Mouse (Mus musculus): Measurements from ENCODE around the gene Cdv3. TPM values are rescaled to one million over a fixed set of nuclear protein-coding genes. Genes with fewer than 3 reads are reported as not detected.

The Cdv3 gene
- 294 and 445 TPM in 2 replicates for polyA plus RNA-seq (2012)

DNA sequence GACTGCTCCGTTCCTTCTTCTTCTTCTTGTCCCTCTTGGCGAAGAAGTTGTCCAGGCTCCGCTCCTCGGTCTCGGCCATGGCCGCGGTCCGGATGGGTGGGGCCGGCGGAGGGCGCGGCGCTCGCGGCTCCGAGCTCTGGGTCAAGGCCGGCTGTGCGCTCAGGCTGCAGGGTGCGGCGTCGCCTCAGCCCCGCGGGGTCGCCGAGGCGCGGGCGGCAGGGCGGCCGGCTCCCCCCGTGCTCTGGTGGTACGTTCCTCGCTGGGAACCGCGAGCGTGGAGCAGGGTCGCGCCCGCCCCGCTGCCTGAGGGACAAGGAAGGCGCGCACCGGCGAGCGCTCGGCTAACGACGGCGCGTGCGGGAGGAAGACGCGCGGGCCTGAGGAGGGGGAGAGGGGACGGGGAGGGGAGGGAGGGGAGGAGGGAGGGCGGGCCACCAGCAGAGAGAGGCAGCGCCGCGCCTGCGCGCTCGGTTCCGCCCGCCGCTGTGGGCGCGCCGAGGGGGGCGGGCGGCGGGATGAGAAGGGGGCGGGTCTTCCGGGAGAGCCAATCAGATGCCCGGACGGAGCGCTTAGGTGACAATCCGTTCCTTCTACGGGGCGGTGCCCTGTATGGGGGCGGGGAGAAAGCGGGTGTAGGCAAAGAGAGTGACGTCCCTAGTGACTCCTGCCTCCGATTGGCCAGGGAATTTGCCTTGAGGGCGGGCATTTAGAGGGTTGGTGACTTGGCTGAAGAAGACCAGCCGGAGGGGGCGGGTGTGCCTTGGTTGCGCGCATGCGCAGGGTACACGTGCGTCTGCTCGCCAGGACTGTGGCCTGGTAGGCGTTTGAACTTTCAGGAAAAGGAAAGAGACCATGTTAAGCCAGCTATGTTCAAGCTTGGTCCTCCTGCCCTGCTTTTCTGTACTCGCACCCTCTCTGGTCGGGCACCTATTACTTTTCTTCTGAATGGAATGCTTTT lies at the start of gene Cdv3:
Gene Cdv3, minus strand, starts transcription at position 551 of the 958 bp plus-strand sequence.
- TF ChIP-seq GATA1 (IDR thresholded peaks at IDR 0.05; ENCODE audit: low read length): no peak

DNA sequence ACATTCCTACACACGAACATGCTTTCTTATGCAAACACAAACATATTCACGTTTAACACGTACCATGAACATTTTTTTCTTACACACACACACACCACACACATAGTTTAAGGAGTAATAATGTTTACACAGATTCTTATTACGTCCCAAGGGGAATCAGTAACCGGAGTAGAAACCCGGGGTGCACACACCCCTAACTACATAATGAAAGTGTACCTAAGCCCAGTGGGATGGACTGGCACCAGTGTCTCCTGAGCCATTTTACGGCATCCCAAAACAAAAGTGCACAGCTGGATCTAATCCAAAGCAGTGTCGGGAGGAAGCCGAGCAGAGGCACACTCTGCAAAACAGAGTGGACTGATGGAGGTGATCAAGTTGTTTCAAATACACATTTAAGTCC lies 47.8 kb upstream of the Cdv3 start:
- no peak for TF ChIP-seq GATA1 (IDR thresholded peaks at IDR 0.05; ENCODE audit: low read length)

DNA sequence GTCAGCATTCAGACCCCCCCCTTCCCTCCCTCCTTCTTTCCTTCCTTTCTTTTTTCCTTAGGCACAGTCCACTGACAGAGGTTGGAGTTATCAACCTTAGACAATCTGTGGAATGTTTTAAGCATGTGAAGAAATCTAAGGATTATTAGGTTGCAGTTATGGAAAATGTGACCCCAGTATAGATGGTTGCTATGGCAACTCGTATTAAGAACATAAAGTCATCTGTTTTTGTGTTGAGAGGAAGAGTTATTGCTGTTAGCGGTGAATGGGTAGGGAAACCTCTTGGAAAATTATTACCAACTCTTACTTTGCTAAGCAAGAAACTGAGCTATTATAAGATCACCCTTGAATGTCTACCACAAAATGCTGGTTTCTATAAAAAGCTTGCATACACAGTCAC lies 43.5 kb upstream of the Cdv3 start:
- no peak for TF ChIP-seq GATA1 (IDR thresholded peaks at IDR 0.05; ENCODE audit: low read length)

DNA sequence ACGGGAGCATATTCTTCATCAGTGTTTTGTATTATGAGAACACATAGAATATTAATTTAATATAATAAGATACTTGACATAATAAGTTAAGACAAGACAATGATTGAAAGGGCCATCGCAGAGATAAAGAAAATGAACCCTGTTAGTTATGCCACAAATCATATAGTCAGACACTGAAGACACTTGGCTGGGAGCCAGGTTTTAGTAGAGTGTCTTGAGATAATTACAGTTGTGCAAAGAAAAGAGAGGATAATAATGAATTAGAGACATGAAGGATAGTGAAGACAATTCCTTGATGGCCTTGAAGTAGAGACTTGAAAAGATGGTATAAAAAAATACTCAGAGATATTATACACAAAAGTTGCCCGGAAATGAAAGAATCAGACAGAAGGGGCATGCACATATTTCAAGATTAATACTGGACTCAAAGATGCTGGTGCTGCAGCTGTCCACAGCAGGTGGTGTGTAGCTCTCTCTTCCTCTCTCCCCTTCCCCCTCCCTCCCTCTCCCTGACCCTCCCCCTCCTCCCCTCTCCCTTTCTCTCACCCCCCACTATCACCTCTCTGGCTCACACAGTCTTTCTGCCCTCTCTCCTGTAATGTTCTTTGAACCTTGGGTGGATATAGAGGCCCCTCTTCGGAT lies 42.6 kb upstream of the Cdv3 start:
- no peak for TF ChIP-seq GATA1 (IDR thresholded peaks at IDR 0.05; ENCODE audit: low read length)

DNA sequence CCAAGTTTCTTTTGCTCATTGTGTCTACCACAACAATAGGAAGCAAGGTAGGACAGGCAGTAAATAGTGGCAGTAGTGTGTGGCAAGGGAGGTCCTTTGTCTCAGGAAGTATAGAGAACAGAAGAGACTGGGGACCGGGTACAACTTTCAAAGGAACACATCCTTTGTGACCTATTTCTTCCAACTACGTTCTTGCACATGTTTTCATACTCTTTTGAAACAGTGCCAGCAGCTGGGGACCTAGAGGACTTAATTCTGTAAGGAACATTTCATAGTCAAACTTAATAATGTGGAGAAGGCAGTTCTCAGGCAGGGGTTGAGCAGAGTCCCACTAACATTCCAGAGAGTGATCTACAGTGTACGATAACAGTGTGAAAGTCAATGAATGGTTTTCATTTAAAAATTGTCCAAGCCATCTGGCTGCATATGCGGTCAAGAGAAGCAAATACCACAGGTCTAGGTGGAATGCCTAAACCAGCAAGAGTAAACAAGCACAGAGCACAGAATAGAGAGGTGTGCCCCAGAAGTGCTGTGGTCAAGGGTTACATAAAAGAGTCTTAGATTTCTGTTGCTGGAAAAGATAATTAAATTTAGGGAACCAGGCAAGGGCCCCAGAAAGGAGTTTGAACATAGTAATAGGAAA lies 37.8 kb upstream of the Cdv3 start:
- TF ChIP-seq GATA1 (IDR thresholded peaks at IDR 0.05; ENCODE audit: low read length): no peak

DNA sequence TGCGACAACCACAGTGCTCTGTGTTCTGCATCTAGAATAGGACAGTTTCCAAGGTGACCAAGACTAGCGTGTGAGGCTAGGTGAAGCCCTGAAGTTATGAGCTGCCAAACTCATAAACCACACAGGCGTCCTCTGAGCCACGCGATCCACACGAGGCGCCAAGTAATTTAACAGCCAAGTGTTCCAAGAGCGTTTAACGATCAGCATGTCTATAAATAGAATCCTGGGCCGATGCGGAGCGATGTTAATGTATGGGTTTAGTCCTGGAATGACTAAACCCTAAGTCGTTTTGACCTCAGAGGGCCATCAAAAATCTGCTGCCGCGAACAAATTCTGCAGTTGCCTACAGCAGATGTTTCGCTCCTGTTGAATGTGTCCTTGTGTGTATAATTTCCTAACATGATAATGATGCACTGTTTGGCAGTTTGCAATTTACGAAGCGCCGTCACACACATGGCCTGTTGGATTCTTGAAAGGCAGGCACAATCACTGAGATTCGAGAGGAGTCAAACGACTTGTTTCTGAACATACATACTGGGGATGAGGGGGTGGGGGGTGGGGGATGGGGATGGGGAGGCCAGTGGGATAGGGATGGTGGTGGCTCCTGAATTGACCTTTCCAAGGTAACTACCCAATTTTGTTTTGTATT lies 33.0 kb upstream of the Cdv3 start:
- TF ChIP-seq GATA1 (IDR thresholded peaks at IDR 0.05; ENCODE audit: low read length): no peak

DNA sequence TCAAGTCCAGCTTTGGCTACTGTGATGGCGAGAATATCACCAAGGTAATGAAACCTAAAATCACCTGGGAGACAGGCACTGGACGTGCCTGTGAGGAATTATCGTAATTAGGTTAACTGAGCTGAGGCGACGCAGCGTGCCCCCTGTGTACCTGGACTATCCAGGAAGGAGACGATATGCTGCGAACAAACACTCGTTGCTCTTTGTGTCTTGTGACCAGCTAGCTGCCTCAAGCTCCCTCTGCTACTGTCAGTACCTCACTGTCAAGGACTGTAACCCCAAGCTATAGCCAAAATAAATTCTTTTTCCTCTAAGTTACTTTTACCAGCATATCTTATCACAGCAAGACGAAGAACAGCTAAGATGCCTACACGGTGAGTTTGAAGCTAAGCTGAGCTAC lies 27.6 kb upstream of the Cdv3 start:
- no peak for TF ChIP-seq GATA1 (IDR thresholded peaks at IDR 0.05; ENCODE audit: low read length)

DNA sequence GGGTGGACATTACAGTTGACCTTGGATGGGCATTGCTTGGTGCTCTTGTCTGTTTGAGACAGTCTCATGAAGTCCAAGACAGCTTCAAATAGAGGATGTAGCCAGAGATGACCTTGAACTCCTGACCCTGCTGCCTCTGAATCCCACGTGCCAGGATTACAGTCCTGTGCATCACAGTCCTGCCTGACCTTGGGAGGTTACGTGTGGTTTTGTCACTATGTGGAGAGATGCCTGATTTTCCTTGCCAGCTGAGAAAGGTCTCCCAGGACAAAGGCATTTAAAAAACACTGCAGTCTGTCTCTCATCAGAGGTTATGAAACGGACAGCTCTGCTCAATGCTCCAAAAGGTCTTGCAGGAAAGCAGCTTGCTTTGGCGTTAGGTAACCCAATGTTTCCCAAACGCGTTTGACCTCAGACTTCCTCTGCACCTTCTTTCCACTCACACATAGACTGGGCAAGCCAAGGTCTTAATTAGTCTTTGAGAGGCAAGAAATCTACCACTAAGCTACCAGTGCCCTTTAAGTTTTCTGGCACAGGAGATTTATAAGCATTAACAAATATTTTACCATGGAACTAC lies 26.2 kb upstream of the Cdv3 start:
- no peak for TF ChIP-seq GATA1 (IDR thresholded peaks at IDR 0.05; ENCODE audit: low read length)

DNA sequence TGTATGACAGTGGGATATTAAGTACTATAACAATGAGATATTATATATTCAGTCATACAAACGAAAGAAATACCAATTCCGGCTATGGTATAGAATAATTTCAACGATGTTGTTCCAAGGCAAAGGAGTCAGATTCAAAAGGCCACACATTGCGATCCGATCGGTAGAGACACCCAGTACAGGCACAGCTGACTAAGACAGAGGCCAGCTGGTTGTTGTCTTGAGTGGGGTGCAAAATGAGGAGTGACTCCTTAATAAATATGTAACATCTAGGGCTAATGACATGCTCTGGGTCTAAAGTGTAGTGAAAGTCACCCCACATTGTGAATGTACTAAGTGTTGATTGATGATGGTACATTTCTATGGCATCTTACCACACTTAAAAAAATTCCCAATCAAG lies 23.6 kb upstream of the Cdv3 start:
- no peak for TF ChIP-seq GATA1 (IDR thresholded peaks at IDR 0.05; ENCODE audit: low read length)

DNA sequence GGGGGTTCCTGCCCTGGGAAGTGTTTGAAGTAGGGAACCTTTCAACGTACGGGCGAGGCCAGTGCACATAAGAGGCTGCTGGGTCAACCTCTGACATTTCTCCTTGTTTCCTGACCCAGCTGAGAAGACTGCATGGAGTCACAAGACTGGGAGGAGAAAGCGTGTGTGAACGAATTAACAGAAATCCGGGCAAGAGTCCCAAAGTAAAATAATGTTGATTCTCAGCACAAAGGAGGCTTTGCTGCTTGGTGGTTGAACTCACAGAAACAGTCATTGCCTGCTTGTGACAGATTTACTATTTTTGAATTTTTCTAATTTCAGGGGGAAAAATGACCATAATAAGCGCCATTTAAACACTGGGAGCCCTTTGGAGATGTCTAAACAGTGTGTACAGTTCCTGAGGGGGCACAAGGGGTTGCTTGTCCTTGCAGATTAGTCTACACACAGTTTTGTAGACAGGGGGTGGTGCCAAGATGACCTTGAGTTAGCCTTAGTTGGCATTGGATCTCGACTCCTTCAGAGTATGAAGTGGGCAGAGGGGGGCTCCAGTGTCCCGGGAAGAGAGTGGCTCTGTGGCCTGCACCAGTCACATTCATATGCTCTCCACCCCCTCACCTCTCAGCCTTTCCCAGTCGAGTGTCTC lies 21.5 kb upstream of the Cdv3 start:
- no peak for TF ChIP-seq GATA1 (IDR thresholded peaks at IDR 0.05; ENCODE audit: low read length)

DNA sequence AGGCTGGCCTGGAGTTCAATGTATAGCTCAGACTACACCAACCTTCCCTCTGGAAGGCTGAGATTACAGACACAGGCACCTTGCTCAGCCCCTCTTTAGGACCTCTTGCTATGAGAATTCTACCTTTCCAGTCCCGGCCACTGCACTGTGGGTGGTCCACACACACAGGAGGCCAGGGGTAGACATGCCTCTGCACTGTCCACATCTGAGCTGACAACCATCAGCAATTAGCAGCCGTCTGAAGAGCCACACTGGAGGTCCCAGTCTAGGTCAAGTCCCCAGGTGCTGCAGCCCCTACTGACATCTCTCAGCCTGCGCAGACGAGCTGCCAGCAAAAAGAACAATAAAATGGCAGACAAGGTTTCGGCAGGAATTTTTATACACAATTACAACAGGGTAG lies 20.9 kb upstream of the Cdv3 start:
- no peak for TF ChIP-seq GATA1 (IDR thresholded peaks at IDR 0.05; ENCODE audit: low read length)

DNA sequence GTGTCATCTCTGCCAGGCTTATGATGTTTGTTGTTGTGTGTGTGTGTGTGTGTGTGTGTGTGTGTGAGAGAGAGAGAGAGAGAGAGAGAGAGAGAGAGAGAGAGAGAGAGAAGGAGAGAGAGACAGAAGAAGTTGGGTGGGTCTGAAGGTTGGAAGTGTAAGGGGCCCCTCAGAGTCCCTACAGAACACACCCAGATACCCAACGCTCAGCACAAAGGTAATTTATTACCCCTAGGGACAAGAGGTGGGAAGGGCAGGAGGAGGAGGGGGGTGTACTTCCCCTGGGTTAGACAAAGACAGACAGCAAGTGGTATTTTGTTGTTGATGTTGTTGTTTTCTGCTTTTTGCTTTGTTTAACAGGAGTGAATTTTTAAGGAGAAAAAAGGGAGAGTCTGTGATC lies 20.0 kb upstream of the Cdv3 start:
- no peak for TF ChIP-seq GATA1 (IDR thresholded peaks at IDR 0.05; ENCODE audit: low read length)

DNA sequence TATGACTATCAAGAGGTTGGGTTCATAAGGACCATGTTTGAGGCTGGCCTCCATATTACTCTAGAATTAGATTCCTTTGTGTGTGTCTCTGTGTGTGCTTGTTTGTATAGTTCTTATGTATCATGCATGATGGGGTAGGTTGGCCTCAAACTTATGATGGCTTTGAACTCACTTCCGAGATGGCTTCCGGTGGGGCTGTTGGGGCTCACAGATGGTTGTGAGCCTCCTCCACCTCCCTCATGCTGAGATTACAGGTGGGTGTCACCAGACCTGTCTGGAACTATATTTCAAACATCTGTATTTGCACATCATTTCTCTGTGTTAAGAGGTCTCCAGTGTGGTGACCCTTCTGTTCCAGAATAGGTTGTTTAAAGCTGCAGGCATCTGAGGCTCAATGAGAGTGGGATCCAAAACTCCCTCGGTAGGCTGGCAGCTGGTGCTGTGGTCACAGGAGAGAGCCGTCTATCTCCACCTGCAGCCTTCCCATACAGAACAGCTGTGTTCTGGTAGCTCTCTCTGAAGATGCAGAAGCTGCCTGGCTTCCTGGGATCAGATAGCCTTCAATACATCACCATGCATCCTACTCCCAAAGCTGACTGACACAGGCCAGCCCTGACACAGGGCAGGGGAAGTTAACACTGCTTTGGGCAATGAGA lies 18.6 kb upstream of the Cdv3 start:
- no peak for TF ChIP-seq GATA1 (IDR thresholded peaks at IDR 0.05; ENCODE audit: low read length)

DNA sequence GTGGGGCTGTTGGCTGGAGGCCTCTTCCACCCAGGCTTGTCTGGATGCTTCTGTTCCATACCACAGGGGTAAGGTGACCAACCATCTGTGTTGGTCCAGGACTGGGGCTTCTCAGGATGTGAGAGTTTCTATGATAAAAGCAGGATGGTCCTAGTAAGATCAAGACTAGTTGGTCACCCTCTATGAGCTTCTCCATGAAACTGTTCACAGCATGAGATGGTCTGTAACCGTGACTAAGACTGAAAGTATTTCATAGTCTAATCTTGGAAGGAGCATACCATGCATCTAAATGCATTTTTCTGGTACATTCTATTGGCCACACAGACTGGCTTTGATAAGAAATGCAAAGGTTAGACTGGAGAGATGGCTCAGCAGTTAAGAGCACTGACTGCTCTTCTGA lies 17.9 kb upstream of the Cdv3 start:
- no peak for TF ChIP-seq GATA1 (IDR thresholded peaks at IDR 0.05; ENCODE audit: low read length)

Measured in G1E-ER4 (cell line).